Mouse (Mus musculus) splenic B cell, adult 2 months (primary cell): ENCODE data around the gene Aloxe3.
A peak's percentile ranks its signal among the peaks of the same experiment; 100 is the strongest.

ENCODE experiments used
- DNase-seq: peaks from one replicate; pipeline ENCODE4 v3.0.0-alpha.2; 2011; ENCODE audit warnings: low read depth, low spot score
- H3K27me3 ChIP-seq: 2 replicates; pipeline ENCODE4 v1.6.1; 2012; ENCODE audit warnings: mild to moderate bottlenecking, low read length, moderate library complexity, mixed read lengths; ENCODE audit not compliant: control insufficient read depth, poor library complexity, insufficient read depth, severe bottlenecking
- H3K36me3 ChIP-seq: 2 replicates; pipeline ENCODE4 v1.6.1; 2012; ENCODE audit warnings: mild to moderate bottlenecking, low read length, moderate library complexity, mixed read lengths; ENCODE audit not compliant: control insufficient read depth, poor library complexity, insufficient read depth, severe bottlenecking

The Aloxe3 gene

GRCm38 (mm10) chr11:69099177-69099914 lies 26.4 kb upstream of the Aloxe3 start:
- DNase-seq: no peak
- H3K27me3 ChIP-seq: no peaks in the 10 kb centered on the region
- H3K36me3 ChIP-seq: peaks cover 32% of the 10 kb centered on the region

DNA sequence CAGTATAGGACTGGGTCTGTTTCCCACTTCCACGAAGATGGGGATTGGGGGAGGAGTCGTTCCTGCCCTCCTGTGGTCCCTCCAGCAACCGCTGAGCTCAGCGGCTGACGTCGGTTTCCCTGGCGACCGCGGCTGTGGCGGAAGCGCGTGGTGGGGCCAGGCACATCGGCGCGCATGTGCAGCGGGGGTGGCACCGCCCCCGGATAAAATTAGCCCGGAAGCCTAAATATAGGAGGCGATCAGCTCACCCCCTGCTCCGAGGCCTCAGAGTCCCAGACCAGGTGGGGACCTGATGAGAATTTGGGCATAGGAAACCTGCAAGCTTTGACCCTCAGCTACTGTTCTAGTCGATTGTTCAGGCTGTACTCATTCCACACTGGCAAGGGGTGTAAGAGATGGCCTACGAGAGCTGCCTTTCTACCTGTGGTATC lies 25.8 kb upstream of the Aloxe3 start:
- peak; percentile 97 for DNase-seq

DNA sequence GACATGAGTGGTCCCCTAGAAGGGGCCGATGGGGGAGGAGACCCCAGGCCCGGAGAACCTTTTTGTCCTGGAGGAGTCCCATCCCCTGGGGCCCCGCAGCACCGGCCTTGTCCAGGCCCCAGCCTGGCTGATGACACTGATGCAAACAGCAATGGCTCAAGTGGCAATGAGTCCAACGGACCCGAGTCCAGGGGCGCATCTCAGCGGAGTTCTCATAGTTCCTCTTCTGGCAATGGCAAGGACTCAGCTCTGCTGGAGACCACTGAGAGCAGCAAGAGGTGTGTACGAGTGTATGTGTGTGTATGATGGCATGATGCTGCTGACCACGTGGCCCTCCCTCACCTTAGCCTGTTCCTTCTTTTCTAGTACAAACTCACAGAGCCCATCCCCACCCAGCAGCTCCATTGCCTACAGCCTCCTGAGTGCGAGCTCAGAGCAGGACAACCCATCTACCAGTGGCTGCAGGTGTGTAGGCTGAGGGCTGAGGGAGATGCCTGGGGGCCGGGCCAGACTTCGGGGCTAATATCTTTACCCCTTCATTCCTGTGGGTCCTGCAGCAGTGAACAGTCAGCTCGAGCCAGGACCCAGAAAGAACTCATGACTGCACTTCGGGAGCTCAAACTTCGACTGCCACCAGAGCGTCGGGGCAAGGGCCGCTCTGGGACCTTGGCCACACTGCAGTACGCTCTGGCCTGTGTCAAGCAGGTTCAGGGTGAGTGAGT lies 24.9 kb upstream of the Aloxe3 start:
- Histone ChIP-seq H3K36me3 (peaks cover 39% of the 10 kb centered on the region), H3K27me3 (no peaks in the 10 kb centered on the region)
- peak; percentile 49 for DNase-seq

More for the DNA sequence above, 25.8 kb upstream of the Aloxe3 start:
- H3K36me3 ChIP-seq: peaks cover 36% of the 10 kb centered on the region
- H3K27me3 ChIP-seq: no peaks in the 10 kb centered on the region

GRCm38 (mm10) chr11:69101604-69102402 lies 23.9 kb upstream of the Aloxe3 start:
- H3K36me3 ChIP-seq: peaks cover 44% of the 10 kb centered on the region
- no peak for DNase-seq
- H3K27me3 ChIP-seq: no peaks in the 10 kb centered on the region

DNA sequence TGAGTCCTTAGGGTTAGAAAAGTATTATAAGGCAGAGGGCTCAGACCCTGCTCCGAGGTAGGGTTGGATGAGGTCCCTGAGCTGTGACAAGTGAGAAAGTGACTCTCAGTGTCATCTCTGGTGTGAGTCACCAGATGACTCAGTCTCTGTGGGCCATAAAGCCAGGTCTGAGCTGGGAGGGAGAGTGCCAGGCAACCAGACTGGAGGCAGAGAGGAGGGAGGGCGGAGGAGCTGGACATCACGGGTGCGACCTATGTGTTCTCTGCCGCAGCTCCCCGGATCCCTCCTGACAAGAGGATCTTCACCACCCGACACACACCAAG lies 23.3 kb upstream of the Aloxe3 start:
- H3K36me3 ChIP-seq: peaks cover 44% of the 10 kb centered on the region
- DNase-seq: peak; percentile 24
- H3K27me3 ChIP-seq: no peaks in the 10 kb centered on the region

- Histone ChIP-seq H3K27me3 (no peaks in the 10 kb centered on the region), H3K36me3 (peaks cover 47% of the 10 kb centered on the region)
- DNase-seq: no peak
Observed at GRCm38 (mm10) chr11:69103121-69103520, 22.6 kb upstream of the Aloxe3 start.

DNA sequence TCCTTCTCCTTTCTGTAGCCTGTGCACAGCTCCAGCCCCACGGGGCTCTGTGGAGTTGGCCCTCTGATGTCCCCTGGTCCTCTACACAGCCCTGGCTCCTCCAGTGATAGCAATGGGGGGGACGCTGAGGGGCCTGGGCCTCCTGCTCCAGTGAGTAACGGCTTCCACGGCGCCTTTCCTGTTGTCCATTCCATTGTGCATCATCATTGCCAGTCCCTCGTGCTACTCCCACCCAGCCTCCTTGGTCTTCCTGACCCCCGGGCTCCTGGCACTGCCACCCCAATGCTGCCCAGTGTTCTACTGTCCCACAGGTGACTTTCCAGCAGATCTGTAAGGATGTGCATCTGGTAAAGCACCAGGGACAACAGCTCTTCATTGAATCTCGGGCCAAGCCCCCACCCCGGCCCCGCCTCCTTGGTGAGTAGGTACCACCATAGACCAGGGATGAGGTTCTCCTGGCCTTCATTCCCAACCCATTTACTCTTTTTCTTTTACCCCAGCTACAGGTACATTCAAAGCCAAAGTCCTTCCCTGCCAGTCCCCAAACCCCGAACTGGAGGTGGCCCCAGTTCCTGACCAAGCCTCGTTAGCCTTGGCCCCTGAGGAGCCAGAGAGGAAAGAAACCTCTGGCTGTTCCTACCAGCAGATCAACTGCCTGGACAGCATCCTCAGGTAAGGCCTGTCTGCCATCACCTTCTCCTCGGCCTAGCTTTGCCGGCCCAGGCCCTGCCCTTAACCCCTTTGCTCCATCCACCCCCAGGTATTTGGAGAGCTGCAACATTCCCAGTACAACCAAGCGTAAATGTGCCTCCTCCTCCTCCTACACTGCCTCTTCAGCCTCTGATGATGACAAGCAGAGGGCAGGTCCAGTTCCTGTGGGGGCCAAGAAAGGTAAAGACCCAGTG lies 21.9 kb upstream of the Aloxe3 start:
- DNase-seq: peak; percentile 18
- Histone ChIP-seq H3K27me3 (no peaks in the 10 kb centered on the region), H3K36me3 (peaks cover 49% of the 10 kb centered on the region)

DNA sequence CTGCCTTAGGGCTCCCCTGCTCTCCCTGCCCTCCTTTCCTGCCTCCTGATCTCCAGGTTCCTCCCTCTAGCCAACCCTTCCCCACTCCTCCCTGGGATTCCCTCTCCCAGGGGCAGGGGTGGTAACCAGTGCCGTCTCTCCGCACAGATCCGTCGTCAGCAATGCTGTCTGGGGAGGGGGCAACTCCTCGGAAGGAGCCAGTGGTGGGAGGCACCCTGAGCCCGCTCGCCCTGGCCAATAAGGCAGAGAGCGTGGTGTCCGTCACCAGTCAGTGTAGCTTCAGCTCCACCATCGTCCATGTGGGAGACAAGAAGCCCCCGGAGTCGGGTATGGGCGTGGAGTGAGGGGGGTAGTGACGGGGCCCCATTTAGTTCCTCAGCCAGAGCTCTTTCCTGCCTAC lies 21.2 kb upstream of the Aloxe3 start:
- Histone ChIP-seq H3K36me3 (peaks cover 53% of the 10 kb centered on the region), H3K27me3 (no peaks in the 10 kb centered on the region)
- DNase-seq: peak; percentile 12

DNA sequence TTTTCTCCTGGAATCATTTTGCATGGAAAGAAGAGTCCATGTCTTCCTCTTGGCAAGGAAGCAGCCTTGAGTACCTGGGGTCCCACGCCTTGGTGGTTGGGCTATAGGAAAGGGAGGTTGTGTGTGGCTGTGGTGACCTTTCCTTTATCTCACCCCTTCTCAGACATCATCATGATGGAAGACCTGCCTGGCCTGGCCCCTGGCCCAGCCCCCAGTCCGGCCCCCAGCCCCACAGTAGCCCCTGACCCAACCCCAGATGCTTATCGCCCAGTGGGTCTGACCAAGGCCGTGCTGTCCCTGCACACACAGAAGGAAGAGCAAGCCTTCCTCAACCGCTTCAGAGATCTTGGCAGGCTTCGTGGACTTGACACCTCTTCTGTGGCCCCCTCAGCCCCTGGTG lies 20.5 kb upstream of the Aloxe3 start:
- no peaks in the 10 kb centered on the region for H3K27me3 ChIP-seq
- peaks cover 55% of the 10 kb centered on the region for H3K36me3 ChIP-seq
- peak; percentile 12 for DNase-seq

DNA sequence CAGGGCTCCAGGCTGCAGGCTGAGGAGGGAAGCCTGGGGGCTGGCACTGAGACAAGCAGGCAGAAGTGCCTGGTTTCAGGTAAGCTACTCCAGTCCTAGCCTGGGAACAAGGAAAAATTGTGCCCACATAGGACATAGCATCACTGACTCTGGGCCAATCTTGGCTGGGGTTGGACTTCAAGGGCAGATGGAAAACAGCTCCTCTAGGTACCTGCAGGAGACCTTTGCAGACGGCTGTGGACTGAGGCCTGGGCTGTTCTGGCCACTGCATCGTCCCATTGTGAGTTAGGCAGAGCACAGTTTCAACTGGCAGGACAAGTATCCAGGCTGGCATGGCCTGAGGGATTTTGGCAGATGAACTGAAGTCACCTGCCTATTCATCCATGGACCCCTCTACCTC lies 19.9 kb upstream of the Aloxe3 start:
- Histone ChIP-seq H3K27me3 (no peaks in the 10 kb centered on the region), H3K36me3 (peaks cover 51% of the 10 kb centered on the region)

GRCm38 (mm10) chr11:69106299-69106698 lies 19.4 kb upstream of the Aloxe3 start:
- peaks cover 46% of the 10 kb centered on the region for H3K36me3 ChIP-seq
- no peak for DNase-seq

More for the DNA sequence above, 19.9 kb upstream of the Aloxe3 start:
- peak; percentile 18 for DNase-seq

DNA sequence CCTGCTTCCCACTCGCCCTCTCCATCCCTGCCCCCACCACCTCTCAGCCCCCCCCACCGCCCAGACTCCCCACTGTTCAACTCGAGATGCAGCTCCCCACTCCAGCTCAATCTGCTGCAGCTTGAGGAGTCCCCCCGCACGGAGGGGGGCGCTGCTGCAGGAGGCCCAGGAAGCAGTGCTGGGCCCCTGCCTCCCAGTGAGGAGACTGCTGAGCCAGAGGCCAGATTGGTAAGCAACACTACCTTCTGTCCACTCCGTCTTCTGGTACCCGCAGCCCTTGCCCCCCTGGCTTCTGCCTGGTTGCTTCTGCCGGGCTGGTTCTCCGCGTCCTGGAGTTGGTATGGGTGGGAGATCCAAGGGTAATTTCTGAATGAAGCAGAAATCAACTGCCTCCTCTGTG lies 18.9 kb upstream of the Aloxe3 start:
- Histone ChIP-seq H3K36me3 (peaks cover 41% of the 10 kb centered on the region), H3K27me3 (no peaks in the 10 kb centered on the region)
- DNase-seq: peak; percentile 24

More at GRCm38 (mm10) chr11:69106299-69106698, 19.4 kb upstream of the Aloxe3 start:
- no peaks in the 10 kb centered on the region for H3K27me3 ChIP-seq

DNA sequence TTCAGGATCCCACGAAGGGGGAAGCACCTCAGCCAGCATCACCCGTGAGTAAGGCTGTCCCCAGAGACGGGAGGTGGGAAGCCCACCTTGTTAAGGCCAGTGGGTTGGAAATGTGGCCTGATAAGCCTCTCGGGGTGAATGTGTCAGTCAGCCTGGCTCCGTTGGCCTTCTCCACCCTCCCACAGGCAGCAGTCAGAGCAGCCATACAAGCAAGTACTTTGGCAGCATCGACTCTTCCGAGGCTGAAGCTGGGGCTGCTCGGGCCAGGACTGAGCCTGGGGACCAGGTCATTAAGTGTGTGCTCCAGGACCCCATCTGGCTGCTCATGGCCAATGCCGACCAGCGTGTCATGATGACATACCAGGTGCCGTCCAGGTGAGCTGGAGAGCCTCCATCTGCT lies 18.0 kb upstream of the Aloxe3 start:
- H3K36me3 ChIP-seq: peaks cover 34% of the 10 kb centered on the region
- no peak for DNase-seq
- no peaks in the 10 kb centered on the region for H3K27me3 ChIP-seq

GRCm38 (mm10) chr11:69108223-69108622 lies 17.5 kb upstream of the Aloxe3 start:
- peaks cover 28% of the 10 kb centered on the region for H3K36me3 ChIP-seq
- DNase-seq: no peak
- H3K27me3 ChIP-seq: no peaks in the 10 kb centered on the region
